Mouse (Mus musculus): ENCODE measurements around the gene Slc36a2. TPM values are rescaled to one million over a fixed set of nuclear protein-coding genes. Genes with fewer than 3 reads are reported as not detected.

The Slc36a2 gene
- total RNA-seq (2014; rRNA removed) = 0.69 and 1.4 TPM in 2 replicates
- 0.08 and 0.40 TPM in 2 replicates for polyA plus RNA-seq (2015; fragmentation: Nextera tagmentation; extraction: Ambion mirVana)

GRCm38 (mm10) chr11:55184733-55185291 lies at the start of gene Slc36a2:
Gene Slc36a2, minus strand, starts transcription at chr11:55185077.
- Histone ChIP-seq H3K4me3 (ENCODE audit: low read depth, low read length) (no peak within 1 kb of the TSS), H3K4me2 (ENCODE audit: low read depth) (no peak within 1 kb of the TSS), H3K27ac (ENCODE audit: low read depth, low read length) (no peak within 1 kb of the TSS), H3K27me3 (ENCODE audit: insufficient read depth, low read length) (no peaks in the 10 kb centered on the region), H3K36me3 (ENCODE audit: insufficient read depth) (no peaks in the 10 kb centered on the region), H3K9me3 (ENCODE audit: low read length) (no peaks in the 10 kb centered on the region), H3K4me1 (ENCODE audit: insufficient read depth) (no peaks in the 10 kb centered on the region), H3K9ac (no peak within 1 kb of the TSS)
- DNase-seq (no peak), ATAC-seq (no peak)
- TF ChIP-seq CTCF (IDR thresholded peaks at IDR 0.05; ENCODE audit: low read depth) = no peak
- WGBS = 24% methylated on average over 10 of the region's 10 CpGs

GRCm38 (mm10) chr11:55234288-55234687 lies 49.4 kb upstream of the Slc36a2 start:
- ATAC-seq (no peak), DNase-seq (no peak)
- Histone ChIP-seq H3K4me1 (ENCODE audit: insufficient read depth) (no peaks in the 10 kb centered on the region), H3K36me3 (ENCODE audit: insufficient read depth) (peaks cover 27% of the 10 kb centered on the region), H3K9me3 (ENCODE audit: low read length) (no peaks in the 10 kb centered on the region), H3K4me3 (ENCODE audit: low read depth, low read length) (no peak overlapping the region), H3K4me2 (ENCODE audit: low read depth) (no peak overlapping the region), H3K27me3 (ENCODE audit: insufficient read depth, low read length) (no peaks in the 10 kb centered on the region), H3K9ac (no peak overlapping the region), H3K27ac (ENCODE audit: low read depth, low read length) (no peak overlapping the region)
- no peak for TF ChIP-seq CTCF (IDR thresholded peaks at IDR 0.05; ENCODE audit: low read depth)
- 84% methylated on average over 7 of the region's 7 CpGs for WGBS

- WGBS = 91% methylated on average over 6 of the region's 6 CpGs
- H3K4me3 ChIP-seq (ENCODE audit: low read depth, low read length) = no peak overlapping the region
- H3K9me3 ChIP-seq (ENCODE audit: low read length) = no peaks in the 10 kb centered on the region
- ATAC-seq (no peak), DNase-seq (no peak)
- no peaks in the 10 kb centered on the region for H3K27me3 ChIP-seq (ENCODE audit: insufficient read depth, low read length)
- no peak overlapping the region for H3K4me2 ChIP-seq (ENCODE audit: low read depth)
- no peak for TF ChIP-seq CTCF (IDR thresholded peaks at IDR 0.05; ENCODE audit: low read depth)
- no peak overlapping the region for H3K9ac ChIP-seq
- peaks cover 46% of the 10 kb centered on the region for H3K36me3 ChIP-seq (ENCODE audit: insufficient read depth)
- no peaks in the 10 kb centered on the region for H3K4me1 ChIP-seq (ENCODE audit: insufficient read depth)
- H3K27ac ChIP-seq (ENCODE audit: low read depth, low read length) = no peak overlapping the region
Measured at GRCm38 (mm10) chr11:55231034-55231433, 46.2 kb upstream of the Slc36a2 start.

- H3K4me2 ChIP-seq (ENCODE audit: low read depth) = no peak overlapping the region
- no peak for TF ChIP-seq CTCF (IDR thresholded peaks at IDR 0.05; ENCODE audit: low read depth)
- H3K9ac ChIP-seq = no peak overlapping the region
- DNase-seq (no peak), ATAC-seq (no peak)
- H3K27me3 ChIP-seq (ENCODE audit: insufficient read depth, low read length) = no peaks in the 10 kb centered on the region
- H3K9me3 ChIP-seq (ENCODE audit: low read length) = no peaks in the 10 kb centered on the region
- no peak overlapping the region for H3K27ac ChIP-seq (ENCODE audit: low read depth, low read length)
- H3K4me1 ChIP-seq (ENCODE audit: insufficient read depth) = no peaks in the 10 kb centered on the region
- H3K36me3 ChIP-seq (ENCODE audit: insufficient read depth) = peaks cover 73% of the 10 kb centered on the region
- no peak overlapping the region for H3K4me3 ChIP-seq (ENCODE audit: low read depth, low read length)
- WGBS = 89% methylated on average over 7 of the region's 7 CpGs
Measured at GRCm38 (mm10) chr11:55221306-55221705, 36.4 kb upstream of the Slc36a2 start.

- ATAC-seq (no peak), DNase-seq (no peak)
- Histone ChIP-seq H3K4me1 (ENCODE audit: insufficient read depth) (no peaks in the 10 kb centered on the region), H3K4me3 (ENCODE audit: low read depth, low read length) (no peak overlapping the region), H3K27me3 (ENCODE audit: insufficient read depth, low read length) (no peaks in the 10 kb centered on the region), H3K9me3 (ENCODE audit: low read length) (no peaks in the 10 kb centered on the region), H3K9ac (no peak overlapping the region), H3K27ac (ENCODE audit: low read depth, low read length) (no peak overlapping the region), H3K36me3 (ENCODE audit: insufficient read depth) (peaks cover 45% of the 10 kb centered on the region), H3K4me2 (ENCODE audit: low read depth) (no peak overlapping the region)
- no peak for TF ChIP-seq CTCF (IDR thresholded peaks at IDR 0.05; ENCODE audit: low read depth)
- WGBS = 85% methylated on average over 3 of the region's 3 CpGs
Measured at GRCm38 (mm10) chr11:55218473-55218872, 33.6 kb upstream of the Slc36a2 start.

- ATAC-seq (no peak), DNase-seq (no peak)
- H3K4me3 ChIP-seq (ENCODE audit: low read depth, low read length) = no peak overlapping the region
- H3K36me3 ChIP-seq (ENCODE audit: insufficient read depth) = peaks cover 39% of the 10 kb centered on the region
- H3K4me2 ChIP-seq (ENCODE audit: low read depth) = no peak overlapping the region
- 96% methylated on average over 7 of the region's 7 CpGs for WGBS
- H3K27me3 ChIP-seq (ENCODE audit: insufficient read depth, low read length) = no peaks in the 10 kb centered on the region
- no peaks in the 10 kb centered on the region for H3K4me1 ChIP-seq (ENCODE audit: insufficient read depth)
- TF ChIP-seq CTCF (IDR thresholded peaks at IDR 0.05; ENCODE audit: low read depth) = no peak
- H3K9me3 ChIP-seq (ENCODE audit: low read length) = no peaks in the 10 kb centered on the region
- H3K9ac ChIP-seq = no peak overlapping the region
- H3K27ac ChIP-seq (ENCODE audit: low read depth, low read length) = no peak overlapping the region
Measured at GRCm38 (mm10) chr11:55217880-55218279, 33.0 kb upstream of the Slc36a2 start.

GRCm38 (mm10) chr11:55217418-55217817 lies 32.5 kb upstream of the Slc36a2 start:
- peaks cover 34% of the 10 kb centered on the region for H3K36me3 ChIP-seq (ENCODE audit: insufficient read depth)
- WGBS = 90% methylated on average over 4 of the region's 4 CpGs
- ATAC-seq = no peak
- DNase-seq = no peak
- no peak for TF ChIP-seq CTCF (IDR thresholded peaks at IDR 0.05; ENCODE audit: low read depth)
- no peak overlapping the region for H3K27ac ChIP-seq (ENCODE audit: low read depth, low read length)
- no peaks in the 10 kb centered on the region for H3K27me3 ChIP-seq (ENCODE audit: insufficient read depth, low read length)
- no peak overlapping the region for H3K4me3 ChIP-seq (ENCODE audit: low read depth, low read length)
- H3K9me3 ChIP-seq (ENCODE audit: low read length) = no peaks in the 10 kb centered on the region
- no peaks in the 10 kb centered on the region for H3K4me1 ChIP-seq (ENCODE audit: insufficient read depth)
- H3K9ac ChIP-seq = no peak overlapping the region
- H3K4me2 ChIP-seq (ENCODE audit: low read depth) = no peak overlapping the region

Data from forebrain, postnatal 0 days (tissue).